Mouse (Mus musculus) urinary bladder, postnatal 14 days (tissue): ENCODE results near the gene Ccne1.

ENCODE experiments used
- DNase-seq: peaks from one replicate; pipeline ENCODE4 v3.0.0; 2021; ENCODE audit warnings: low spot score

The Ccne1 gene

GRCm38 (mm10) chr7:38054246-38054645 is 53.1 kb downstream of the Ccne1 start:
- DNase-seq, result no peak
